Mouse (Mus musculus): ENCODE measurements around the gene Tbc1d9b. TPM values are rescaled to one million over a fixed set of nuclear protein-coding genes. Genes with fewer than 3 reads are reported as not detected.

Tbc1d9b gene
- polyA plus RNA-seq, 1 experiment from 2014 or later: 35.4 TPM

DNA sequence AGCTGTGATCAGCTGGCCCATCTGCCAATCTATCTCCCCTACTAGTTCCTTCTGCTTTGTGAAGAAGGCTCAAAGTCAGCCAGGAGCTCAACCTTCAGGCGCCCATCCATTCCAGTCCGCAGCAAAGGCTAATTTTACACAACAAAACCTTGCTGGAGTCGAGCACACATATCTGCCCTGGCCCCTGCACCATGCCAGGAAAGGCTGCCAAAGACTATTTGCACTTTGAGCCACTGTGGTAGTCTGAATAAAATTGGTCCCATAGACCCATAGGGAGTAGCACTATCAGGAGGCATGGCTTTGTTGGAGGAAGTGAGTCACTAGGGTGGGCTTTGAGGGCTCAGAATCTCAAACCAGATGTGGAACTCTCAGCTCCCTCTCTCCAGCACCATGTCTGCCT lies 74.2 kb downstream of the Tbc1d9b start:
- Histone ChIP-seq H3K9ac (replicated peaks; ENCODE audit: low read length) (no peak overlapping the region), H3K36me3 (ENCODE audit: control insufficient read depth, insufficient read depth, low read length) (peaks cover 71% of the 10 kb centered on the region), H3K9me3 (ENCODE audit: control insufficient read depth, low read length) (no peaks in the 10 kb centered on the region), H3K27me3 (ENCODE audit: control insufficient read depth, insufficient read depth, low read length) (no peaks in the 10 kb centered on the region), H3K4me2 (ENCODE audit: low read length) (no peak overlapping the region), H3K4me3 (replicated peaks; ENCODE audit: low read depth, low read length) (no peak overlapping the region), H3K4me1 (ENCODE audit: control insufficient read depth, insufficient read depth, low read length) (peaks cover 10% of the 10 kb centered on the region), H3K27ac (replicated peaks; ENCODE audit: low read depth, low read length) (no peak overlapping the region)
- DNase-seq: no peak
- no peak for ATAC-seq (ENCODE audit: low FRiP score, low TSS enrichment)
- 93% methylated on average over 3 of the region's 3 CpGs for WGBS

DNA sequence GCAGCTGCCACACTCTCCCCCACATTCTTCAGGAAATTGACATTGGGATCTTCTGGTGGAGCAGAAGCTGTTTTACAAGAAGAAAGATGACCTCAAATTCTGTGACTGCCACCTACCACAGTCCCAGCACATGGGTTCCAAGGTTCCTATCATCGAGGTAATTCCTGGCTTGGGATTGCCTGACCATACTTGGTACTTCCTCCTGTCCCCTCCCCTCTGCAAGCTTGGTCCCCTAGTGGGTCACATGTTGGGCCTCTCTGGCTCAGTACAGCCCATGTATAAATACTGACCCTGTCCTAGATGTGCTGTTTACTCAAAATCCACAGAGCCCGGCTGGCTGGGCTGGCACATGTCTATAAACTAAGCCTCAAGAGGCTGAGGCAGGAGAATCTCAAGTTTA lies 74.8 kb downstream of the Tbc1d9b start:
- Histone ChIP-seq H3K27me3 (ENCODE audit: control insufficient read depth, insufficient read depth, low read length) (no peaks in the 10 kb centered on the region), H3K27ac (replicated peaks; ENCODE audit: low read depth, low read length) (no peak overlapping the region), H3K4me2 (ENCODE audit: low read length) (no peak overlapping the region), H3K36me3 (ENCODE audit: control insufficient read depth, insufficient read depth, low read length) (peaks cover 65% of the 10 kb centered on the region), H3K4me3 (replicated peaks; ENCODE audit: low read depth, low read length) (no peak overlapping the region), H3K4me1 (ENCODE audit: control insufficient read depth, insufficient read depth, low read length) (peaks cover 14% of the 10 kb centered on the region), H3K9me3 (ENCODE audit: control insufficient read depth, low read length) (no peaks in the 10 kb centered on the region), H3K9ac (replicated peaks; ENCODE audit: low read length) (no peak overlapping the region)
- DNase-seq (no peak), ATAC-seq (ENCODE audit: low FRiP score, low TSS enrichment) (no peak)
- WGBS: 94% methylated on average over 2 of the region's 2 CpGs

GRCm38 (mm10) chr11:50207344-50207743 lies 76.1 kb downstream of the Tbc1d9b start:
- H3K27me3 ChIP-seq (ENCODE audit: control insufficient read depth, insufficient read depth, low read length): no peaks in the 10 kb centered on the region
- 93% methylated on average over 14 of the region's 14 CpGs for WGBS
- no peak overlapping the region for H3K4me3 ChIP-seq (replicated peaks; ENCODE audit: low read depth, low read length)
- no peak overlapping the region for H3K9ac ChIP-seq (replicated peaks; ENCODE audit: low read length)
- H3K9me3 ChIP-seq (ENCODE audit: control insufficient read depth, low read length): no peaks in the 10 kb centered on the region
- H3K27ac ChIP-seq (replicated peaks; ENCODE audit: low read depth, low read length): no peak overlapping the region
- ATAC-seq (ENCODE audit: low FRiP score, low TSS enrichment) (no peak), DNase-seq (no peak)
- no peak overlapping the region for H3K4me2 ChIP-seq (ENCODE audit: low read length)
- peaks cover 16% of the 10 kb centered on the region for H3K4me1 ChIP-seq (ENCODE audit: control insufficient read depth, insufficient read depth, low read length)
- peaks cover 52% of the 10 kb centered on the region for H3K36me3 ChIP-seq (ENCODE audit: control insufficient read depth, insufficient read depth, low read length)

- Histone ChIP-seq H3K27me3 (ENCODE audit: control insufficient read depth, insufficient read depth, low read length) (no peaks in the 10 kb centered on the region), H3K9ac (replicated peaks; ENCODE audit: low read length) (no peak overlapping the region), H3K4me1 (ENCODE audit: control insufficient read depth, insufficient read depth, low read length) (peaks cover 16% of the 10 kb centered on the region), H3K4me3 (replicated peaks; ENCODE audit: low read depth, low read length) (no peak overlapping the region), H3K36me3 (ENCODE audit: control insufficient read depth, insufficient read depth, low read length) (peaks cover 46% of the 10 kb centered on the region), H3K27ac (replicated peaks; ENCODE audit: low read depth, low read length) (no peak overlapping the region), H3K4me2 (ENCODE audit: low read length) (no peak overlapping the region), H3K9me3 (ENCODE audit: control insufficient read depth, low read length) (no peaks in the 10 kb centered on the region)
- ATAC-seq (ENCODE audit: low FRiP score, low TSS enrichment) (no peak), DNase-seq (no peak)
- 94% methylated on average over 5 of the region's 5 CpGs for WGBS
Observed at GRCm38 (mm10) chr11:50208039-50208438, 76.8 kb downstream of the Tbc1d9b start.

- Histone ChIP-seq H3K36me3 (ENCODE audit: control insufficient read depth, insufficient read depth, low read length) (peaks cover 26% of the 10 kb centered on the region), H3K27ac (replicated peaks; ENCODE audit: low read depth, low read length) (peak overlapping the region; percentile 96), H3K4me3 (replicated peaks; ENCODE audit: low read depth, low read length) (peak overlapping the region; percentile 87), H3K4me2 (ENCODE audit: low read length) (peak overlapping the region; percentile 72), H3K27me3 (ENCODE audit: control insufficient read depth, insufficient read depth, low read length) (no peaks in the 10 kb centered on the region), H3K9me3 (ENCODE audit: control insufficient read depth, low read length) (no peaks in the 10 kb centered on the region), H3K9ac (replicated peaks; ENCODE audit: low read length) (peak overlapping the region; percentile 92), H3K4me1 (ENCODE audit: control insufficient read depth, insufficient read depth, low read length) (peaks cover 16% of the 10 kb centered on the region)
- peak; percentile 94 for DNase-seq
- WGBS: 0% methylated on average over 24 of the region's 24 CpGs
- ATAC-seq (ENCODE audit: low FRiP score, low TSS enrichment): peak; percentile 93
Observed at GRCm38 (mm10) chr11:50210101-50210504, 78.9 kb downstream of the Tbc1d9b start.

GRCm38 (mm10) chr11:50210505-50211151 lies 79.4 kb downstream of the Tbc1d9b start, which contains the start of the genes Sqstm1 and Mgat4b:
Sqstm1 (minus strand) TSS chr11:50210827.
Mgat4b (plus strand) TSS chr11:50210890.
- Histone ChIP-seq H3K4me3 (replicated peaks; ENCODE audit: low read depth, low read length) (peak within 1 kb of the TSS; percentile 87), H3K27ac (replicated peaks; ENCODE audit: low read depth, low read length) (peak within 1 kb of the TSS; percentile 96), H3K27me3 (ENCODE audit: control insufficient read depth, insufficient read depth, low read length) (no peaks in the 10 kb centered on the region), H3K4me1 (ENCODE audit: control insufficient read depth, insufficient read depth, low read length) (peaks cover 21% of the 10 kb centered on the region), H3K9me3 (ENCODE audit: control insufficient read depth, low read length) (no peaks in the 10 kb centered on the region), H3K36me3 (ENCODE audit: control insufficient read depth, insufficient read depth, low read length) (peaks cover 21% of the 10 kb centered on the region), H3K4me2 (ENCODE audit: low read length) (peak within 1 kb of the TSS; percentile 72), H3K9ac (replicated peaks; ENCODE audit: low read length) (peak within 1 kb of the TSS; percentile 92)
- ATAC-seq (ENCODE audit: low FRiP score, low TSS enrichment) (peak; percentile 80), DNase-seq (peak; percentile 92)
- under 1% methylated on average over 48 of the region's 48 CpGs for WGBS

- Histone ChIP-seq H3K9me3 (ENCODE audit: control insufficient read depth, low read length) (no peaks in the 10 kb centered on the region), H3K4me3 (replicated peaks; ENCODE audit: low read depth, low read length) (peak overlapping the region; percentile 87), H3K36me3 (ENCODE audit: control insufficient read depth, insufficient read depth, low read length) (peaks cover 12% of the 10 kb centered on the region), H3K4me1 (ENCODE audit: control insufficient read depth, insufficient read depth, low read length) (peaks cover 22% of the 10 kb centered on the region), H3K27me3 (ENCODE audit: control insufficient read depth, insufficient read depth, low read length) (no peaks in the 10 kb centered on the region), H3K27ac (replicated peaks; ENCODE audit: low read depth, low read length) (peak overlapping the region; percentile 96; the same call in 1 of the 2 replicates), H3K9ac (replicated peaks; ENCODE audit: low read length) (no peak overlapping the region; the same call in 1 of the 2 replicates), H3K4me2 (ENCODE audit: low read length) (peak overlapping the region; percentile 72)
- DNase-seq (no peak), ATAC-seq (ENCODE audit: low FRiP score, low TSS enrichment) (no peak)
- WGBS: 94% methylated on average over 3 of the region's 3 CpGs
Observed at GRCm38 (mm10) chr11:50211322-50212059, 80.3 kb downstream of the Tbc1d9b start.

DNA sequence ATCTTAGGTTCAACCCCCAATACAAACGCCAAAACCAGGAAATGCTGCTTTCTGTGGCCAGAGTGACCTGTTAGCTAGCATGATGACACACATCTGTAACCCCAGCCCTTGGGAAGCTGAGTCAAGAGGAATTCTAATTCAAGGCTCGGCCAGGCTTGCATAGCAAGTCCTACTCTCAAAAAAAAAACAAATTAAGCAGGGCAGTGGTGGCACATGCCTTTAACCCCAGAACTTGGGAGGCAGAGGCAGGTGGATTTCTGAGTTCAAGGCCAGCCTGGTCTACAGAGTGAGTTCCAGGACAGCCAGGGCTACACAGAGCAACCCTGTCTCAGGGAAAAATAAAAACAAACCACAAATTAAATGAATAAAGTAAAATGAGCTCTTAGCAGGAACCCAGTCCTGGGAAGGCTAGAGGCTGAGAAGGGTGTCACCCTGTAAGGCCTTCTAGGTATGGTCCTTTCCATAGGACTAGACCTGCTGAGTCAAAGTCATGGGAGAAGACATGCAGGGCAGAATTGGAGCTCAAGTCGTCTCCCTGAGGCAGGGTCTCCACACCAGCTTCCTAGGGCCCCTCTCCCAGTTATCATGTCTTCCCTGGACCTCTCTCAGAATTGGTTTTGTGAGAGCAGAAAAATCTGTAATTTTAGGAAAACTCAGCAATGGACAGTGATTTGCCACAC lies 81.0 kb downstream of the Tbc1d9b start:
- peaks cover 22% of the 10 kb centered on the region for H3K4me1 ChIP-seq (ENCODE audit: control insufficient read depth, insufficient read depth, low read length)
- no peak overlapping the region for H3K4me3 ChIP-seq (replicated peaks; ENCODE audit: low read depth, low read length)
- H3K27me3 ChIP-seq (ENCODE audit: control insufficient read depth, insufficient read depth, low read length): no peaks in the 10 kb centered on the region
- H3K4me2 ChIP-seq (ENCODE audit: low read length): no peak overlapping the region
- H3K36me3 ChIP-seq (ENCODE audit: control insufficient read depth, insufficient read depth, low read length): peaks cover 5% of the 10 kb centered on the region
- DNase-seq: no peak
- no peak for ATAC-seq (ENCODE audit: low FRiP score, low TSS enrichment)
- 80% methylated on average over 3 of the region's 3 CpGs for WGBS
- no peaks in the 10 kb centered on the region for H3K9me3 ChIP-seq (ENCODE audit: control insufficient read depth, low read length)
- no peak overlapping the region for H3K9ac ChIP-seq (replicated peaks; ENCODE audit: low read length)
- H3K27ac ChIP-seq (replicated peaks; ENCODE audit: low read depth, low read length): no peak overlapping the region

Measured in midbrain, embryonic 14.5 days (tissue).